8 mouse cellular contexts compared by ENCODE assay signal in the genomic region with DNA sequence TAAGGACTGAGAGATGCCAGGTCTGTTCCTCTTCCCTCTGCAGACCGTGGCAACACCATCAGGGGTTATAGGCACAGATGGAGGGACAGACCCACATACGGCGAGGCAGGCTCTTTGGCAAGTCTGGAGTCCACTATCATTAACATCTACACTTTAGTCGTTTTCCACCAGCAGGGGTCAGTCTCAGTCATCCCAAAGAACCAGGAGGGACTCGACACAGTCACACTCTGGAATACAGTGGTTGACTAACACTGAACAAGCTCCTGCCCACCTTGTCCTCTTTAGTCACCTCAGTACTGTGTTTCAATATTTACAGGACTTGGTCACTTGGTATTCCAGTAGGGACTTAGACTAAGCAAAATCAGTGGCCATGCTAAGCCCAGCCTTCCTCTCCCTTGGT.
DNase-seq lines count a peak whose midpoint lies in the region; ATAC-seq and TF ChIP-seq lines count a peak whose summit lies in the region.
"Had no signal": no experiment of that assay in that cellular context is flagged by ENCODE, and none has a peak within 500 bp of the region (broad histone marks: within the 10 kb centered on the region; RNA-seq: fewer than 3 reads in every experiment).

No protein-coding gene starts in this region.

- no peak overlapping the region for H3K27ac ChIP-seq in kidney, embryonic 16.5 days (ENCODE audit: low read length)
- no peak overlapping the region for H3K27ac ChIP-seq in lung, embryonic 14.5 days (ENCODE audit: low read depth)

- H3K9ac ChIP-seq in kidney, embryonic 16.5 days (replicated peaks; ENCODE audit: low read length), result no peak overlapping the region
- H3K9ac ChIP-seq in lung, embryonic 14.5 days, result no peak overlapping the region

- H3K4me3 ChIP-seq in kidney, embryonic 16.5 days (ENCODE audit: low read length), result no peak overlapping the region
- H3K4me3 ChIP-seq in lung, embryonic 14.5 days (ENCODE audit: low read depth, low read length), result no peak overlapping the region
- H3K4me3 ChIP-seq: myocyte had no signal

- DNase-seq in A20 (ENCODE audit: low read depth, low spot score), result peak; percentile 47
- DNase-seq in c-Kit-positive CD71-positive TER-119-negative erythroid progenitor cells, embryonic 14.5 days (ENCODE audit: low read depth), result peak; percentile 16
- DNase-seq in gastrocnemius, adult 18-20 months (ENCODE audit: low spot score), result peak; percentile 78
- peak; percentile 85 for DNase-seq in lung, embryonic 14.5 days
- peak; percentile 23 for DNase-seq in skeletal muscle tissue, adult 2 months (ENCODE audit: low read depth, low spot score)

- peak; percentile 80 for TF ChIP-seq CTCF in lung, embryonic 14.5 days (IDR thresholded peaks at IDR 0.05; ENCODE audit: low read depth)

- 30% methylated on average over 5 of the region's 5 CpGs for WGBS in kidney, embryonic 16.5 days
- WGBS in lung, embryonic 14.5 days, result 32% methylated on average over 5 of the region's 5 CpGs

- H3K36me3 ChIP-seq in kidney, embryonic 16.5 days (ENCODE audit: insufficient read depth, low read length), result no peaks in the 10 kb centered on the region
- H3K36me3 ChIP-seq in lung, embryonic 14.5 days (ENCODE audit: insufficient read depth), result no peaks in the 10 kb centered on the region

- no peak overlapping the region for H3K4me2 ChIP-seq in kidney, embryonic 16.5 days (replicated peaks; ENCODE audit: low read depth, low read length)
- H3K4me2 ChIP-seq in lung, embryonic 14.5 days, result no peak overlapping the region

- H3K27me3 ChIP-seq in kidney, embryonic 16.5 days (ENCODE audit: insufficient read depth, low read length), result no peaks in the 10 kb centered on the region
- no peaks in the 10 kb centered on the region for H3K27me3 ChIP-seq in lung, embryonic 14.5 days (ENCODE audit: insufficient read depth, low read length)

- H3K9me3 ChIP-seq in kidney, embryonic 16.5 days (ENCODE audit: low read length), result no peaks in the 10 kb centered on the region
- H3K9me3 ChIP-seq in lung, embryonic 14.5 days (ENCODE audit: low read depth, low read length), result no peaks in the 10 kb centered on the region

- peaks cover 1% of the 10 kb centered on the region; the same call in 1 of the 2 replicates for H3K4me1 ChIP-seq in kidney, embryonic 16.5 days (ENCODE audit: insufficient read depth, low read length)
- no peaks in the 10 kb centered on the region for H3K4me1 ChIP-seq in lung, embryonic 14.5 days (ENCODE audit: insufficient read depth)

- ATAC-seq in CD4-positive, CD25-positive, alpha-beta regulatory T cell, adult 4 months, result peak; percentile 60
- 0 out of 2 replicates have a peak, but pooled peaks have one; percentile 42 for ATAC-seq in kidney, embryonic 16.5 days (ENCODE audit: low FRiP score, low TSS enrichment)
- peak; percentile 47; the same call in 1 of the 2 replicates for ATAC-seq in lung, embryonic 14.5 days (ENCODE audit: insufficient read depth)

Comparison
In these comparisons a context has a peak if more than half of its experiments do, and no peak if none do; other contexts are left out.
1. DNase-seq: peak in every context shown above with its lines; median percentile 85 in lung, embryonic 14.5 days; 78 in gastrocnemius, adult 18-20 months; 47 in A20; 23 in skeletal muscle tissue, adult 2 months; 16 in c-Kit-positive CD71-positive TER-119-negative erythroid progenitor cells, embryonic 14.5 days.